Mouse (Mus musculus) midbrain, embryonic 16.5 days (tissue): ENCODE measurements around the gene Syt8. TPM values are rescaled to one million over a fixed set of nuclear protein-coding genes. Genes with fewer than 3 reads are reported as not detected.

Source experiments
- ATAC-seq: fragments of 200-750 bp; cut with Nextera tagmentation; 2 replicates; pipeline ENCODE4 v1.8.0; 2017; ENCODE audit warnings: moderate TSS enrichment
- H3K27ac ChIP-seq: fragments of 300-500 bp; sonication (generic); 2 replicates; pipeline ENCODE4 v1.5.1; 2014; ENCODE audit warnings: mild to moderate bottlenecking, low read length, mixed read lengths
- H3K27me3 ChIP-seq: fragments of 300-500 bp; sonication (generic); 2 replicates; pipeline ENCODE4 v1.6.1; 2014; ENCODE audit warnings: low read depth, low read length, mixed read lengths; ENCODE audit not compliant: control insufficient read depth, insufficient read depth
- H3K36me3 ChIP-seq: fragments of 300-500 bp; sonication (generic); 2 replicates; pipeline ENCODE4 v1.6.1; 2014; ENCODE audit warnings: mild to moderate bottlenecking, low read length, moderate library complexity, mixed read lengths; ENCODE audit not compliant: control insufficient read depth, insufficient read depth
- H3K4me1 ChIP-seq: fragments of 300-500 bp; sonication (generic); 2 replicates; pipeline ENCODE4 v1.6.1; 2014; ENCODE audit warnings: mild to moderate bottlenecking, low read length, mixed read lengths; ENCODE audit not compliant: control insufficient read depth, insufficient read depth
- H3K4me2 ChIP-seq: fragments of 300-500 bp; sonication (generic); 2 replicates; pipeline ENCODE4 v1.6.1; 2014; ENCODE audit warnings: mild to moderate bottlenecking, low read length, mixed read lengths
- H3K4me3 ChIP-seq: fragments of 300-500 bp; sonication (generic); 2 replicates; pipeline ENCODE4 v1.5.1; 2014; ENCODE audit warnings: low read depth, mild to moderate bottlenecking, low read length, moderate library complexity, mixed read lengths
- H3K9ac ChIP-seq: fragments of 300-500 bp; sonication (generic); 2 replicates; pipeline ENCODE4 v1.6.1; 2014; ENCODE audit warnings: low read depth, low read length, mixed read lengths
- H3K9me3 ChIP-seq: fragments of 300-500 bp; sonication (generic); replicated peaks from 2 replicates; pipeline ENCODE4 v1.6.1; 2014; ENCODE audit warnings: mild to moderate bottlenecking, low read length, mixed read lengths; ENCODE audit not compliant: control insufficient read depth, poor library complexity, severe bottlenecking
- WGBS: fragments of 180-500 bp; shearing (Covaris S2); extraction: QIAGEN DNeasy Blood & Tissue Kit; methylation state at CpG from one replicate; pipeline ENCODE4 v1.1.7; 2014; 5-methylcytosine and 5-hydroxymethylcytosine counted together
- polyA plus RNA-seq: library from polyadenylated mRNA; unstranded; fragments of >200 nt; fragmentation: Nextera tagmentation; extraction: Ambion mirVana; gene quantifications from 2 replicates; pipeline ENCODE4 v1.2.1, GENCODE M21; 2015

Syt8 gene
- not detected in 2 replicates for polyA plus RNA-seq

GRCm38 (mm10) chr7:142434137-142434865, at the start of gene Syt8:
TSS of gene Syt8 (plus strand) at chr7:142434850.
- H3K27ac ChIP-seq: no peak within 1 kb of the TSS
- H3K4me1 ChIP-seq: 0 out of 2 replicates have a peak, but pooled peaks cover 2% of the 10 kb centered on the region
- no peak for ATAC-seq
- no peak within 1 kb of the TSS for H3K4me2 ChIP-seq
- WGBS: 89% methylated on average over 10 of the region's 10 CpGs
- H3K9me3 ChIP-seq: no peaks in the 10 kb centered on the region
- H3K9ac ChIP-seq: no peak within 1 kb of the TSS
- no peaks in the 10 kb centered on the region for H3K36me3 ChIP-seq
- no peak within 1 kb of the TSS for H3K4me3 ChIP-seq
- no peaks in the 10 kb centered on the region for H3K27me3 ChIP-seq

- H3K4me2 ChIP-seq: peak overlapping the region; percentile 90
- no peak for ATAC-seq
- peaks cover 23% of the 10 kb centered on the region for H3K36me3 ChIP-seq
- H3K9ac ChIP-seq: peak overlapping the region; percentile 80; the same call in 1 of the 2 replicates
- 95% methylated on average over 3 of the region's 3 CpGs for WGBS
- H3K9me3 ChIP-seq: no peaks in the 10 kb centered on the region
- H3K27me3 ChIP-seq: no peaks in the 10 kb centered on the region
- no peak overlapping the region for H3K4me3 ChIP-seq
- peaks cover 18% of the 10 kb centered on the region for H3K4me1 ChIP-seq
- H3K27ac ChIP-seq: no peak overlapping the region
Measured at GRCm38 (mm10) chr7:142385742-142386403, 48.8 kb upstream of the Syt8 start.

- H3K4me2 ChIP-seq: peak overlapping the region; percentile 90
- peaks cover 18% of the 10 kb centered on the region for H3K4me1 ChIP-seq
- H3K9ac ChIP-seq: peak overlapping the region; percentile 80
- no peak for ATAC-seq
- no peaks in the 10 kb centered on the region for H3K27me3 ChIP-seq
- H3K27ac ChIP-seq: no peak overlapping the region
- no peaks in the 10 kb centered on the region for H3K9me3 ChIP-seq
- H3K4me3 ChIP-seq: peak overlapping the region; percentile 65
- WGBS: 55% methylated on average over 6 of the region's 6 CpGs
- H3K36me3 ChIP-seq: peaks cover 18% of the 10 kb centered on the region
Measured at GRCm38 (mm10) chr7:142386621-142387201, 47.9 kb upstream of the Syt8 start.

- peaks cover 10% of the 10 kb centered on the region for H3K36me3 ChIP-seq
- H3K4me3 ChIP-seq: peak within 1 kb of the TSS; percentile 65
- H3K9me3 ChIP-seq: no peaks in the 10 kb centered on the region
- 0% methylated on average over 51 of the region's 55 CpGs for WGBS
- no peaks in the 10 kb centered on the region for H3K27me3 ChIP-seq
- H3K4me2 ChIP-seq: peak within 1 kb of the TSS; percentile 90
- H3K4me1 ChIP-seq: peaks cover 18% of the 10 kb centered on the region
- ATAC-seq: peak; percentile 97
- peak within 1 kb of the TSS; percentile 73 for H3K27ac ChIP-seq
- peak within 1 kb of the TSS; percentile 80 for H3K9ac ChIP-seq
Measured at GRCm38 (mm10) chr7:142387419-142388148, 47.1 kb upstream of the Syt8 start, which contains the start of gene Ctsd. TSS of gene Ctsd (minus strand) at chr7:142388038.

GRCm38 (mm10) chr7:142388198-142388597, 46.5 kb upstream of the Syt8 start:
- Histone ChIP-seq H3K9ac (peak overlapping the region; percentile 80; the same call in 1 of the 2 replicates), H3K36me3 (peaks cover 7% of the 10 kb centered on the region; the same call in 1 of the 2 replicates), H3K27me3 (no peaks in the 10 kb centered on the region), H3K4me2 (peak overlapping the region; percentile 90), H3K9me3 (no peaks in the 10 kb centered on the region), H3K4me3 (peak overlapping the region; percentile 65), H3K27ac (peak overlapping the region; percentile 39), H3K4me1 (peaks cover 18% of the 10 kb centered on the region)
- peak; percentile 41 for ATAC-seq
- 96% methylated on average over 1 of the region's 1 CpGs for WGBS

- no peak overlapping the region for H3K9ac ChIP-seq
- no peak overlapping the region for H3K27ac ChIP-seq
- H3K4me1 ChIP-seq: peaks cover 18% of the 10 kb centered on the region
- no peaks in the 10 kb centered on the region for H3K9me3 ChIP-seq
- H3K4me3 ChIP-seq: no peak overlapping the region
- 100% methylated on average over 2 of the region's 2 CpGs for WGBS
- H3K36me3 ChIP-seq: peaks cover 7% of the 10 kb centered on the region; the same call in 1 of the 2 replicates
- H3K27me3 ChIP-seq: no peaks in the 10 kb centered on the region
- no peak for ATAC-seq
- H3K4me2 ChIP-seq: no peak overlapping the region
Measured at GRCm38 (mm10) chr7:142388740-142389139, 45.9 kb upstream of the Syt8 start.

GRCm38 (mm10) chr7:142389961-142390650, 44.5 kb upstream of the Syt8 start:
- Histone ChIP-seq H3K27ac (no peak overlapping the region), H3K27me3 (no peaks in the 10 kb centered on the region), H3K36me3 (no peaks in the 10 kb centered on the region), H3K4me1 (peaks cover 18% of the 10 kb centered on the region), H3K4me2 (no peak overlapping the region), H3K9me3 (no peaks in the 10 kb centered on the region), H3K9ac (no peak overlapping the region), H3K4me3 (no peak overlapping the region)
- 84% methylated on average over 3 of the region's 3 CpGs for WGBS
- ATAC-seq: no peak

GRCm38 (mm10) chr7:142391108-142391507, 43.5 kb upstream of the Syt8 start:
- no peak overlapping the region for H3K27ac ChIP-seq
- no peaks in the 10 kb centered on the region for H3K27me3 ChIP-seq
- no peaks in the 10 kb centered on the region for H3K36me3 ChIP-seq
- peaks cover 11% of the 10 kb centered on the region for H3K4me1 ChIP-seq
- no peaks in the 10 kb centered on the region for H3K9me3 ChIP-seq
- ATAC-seq: no peak
- no peak overlapping the region for H3K4me2 ChIP-seq
- WGBS: 79% methylated on average over 3 of the region's 3 CpGs
- H3K4me3 ChIP-seq: no peak overlapping the region
- no peak overlapping the region for H3K9ac ChIP-seq
